Mouse (Mus musculus): ENCODE data around the gene Vipas39.

Vipas39 gene

DNA sequence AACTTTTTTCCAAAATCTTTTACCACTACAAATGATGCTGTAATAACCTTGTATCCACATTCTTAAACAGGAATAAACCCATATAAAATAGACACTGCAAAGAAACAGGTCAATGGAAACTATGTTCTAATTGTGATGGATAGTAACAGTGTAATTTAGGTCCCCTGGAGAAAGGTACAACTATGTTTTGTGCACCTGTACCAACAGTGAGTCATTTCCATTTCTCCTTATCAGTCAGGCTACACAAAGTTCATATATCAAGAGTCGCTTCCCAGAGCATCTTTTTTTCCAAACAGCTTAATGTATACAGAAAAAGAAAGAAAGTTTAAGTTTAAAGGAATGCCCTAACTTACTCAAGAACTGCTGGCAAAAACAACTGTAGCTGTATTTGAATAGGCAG, 71.0 kb downstream of the Vipas39 start:
- DNase-seq = no peak

- DNase-seq = no peak
Measured at GRCm38 (mm10) chr12:87193008-87193407, 73.0 kb downstream of the Vipas39 start.
